Mouse (Mus musculus) telencephalon, adult 2 months (tissue): ENCODE measurements around the gene Fam192a.

Experiments
- DNase-seq: peaks from one replicate; pipeline ENCODE4 v3.0.0-alpha.2; 2011; ENCODE audit warnings: low read depth, low spot score

Gene Fam192a

GRCm38 (mm10) chr8:94532873-94533671 lies 68.7 kb downstream of the Fam192a start, which contains the start of gene Cpne2:
Gene Cpne2 (plus strand): TSS chr8:94532990.
- DNase-seq, result no peak

- DNase-seq, result no peak
Measured at GRCm38 (mm10) chr8:94532525-94532872, 69.3 kb downstream of the Fam192a start.

- no peak for DNase-seq
Measured at GRCm38 (mm10) chr8:94532000-94532399, 69.8 kb downstream of the Fam192a start.

GRCm38 (mm10) chr8:94530643-94531042 lies 71.2 kb downstream of the Fam192a start:
- no peak for DNase-seq

- no peak for DNase-seq
Measured at GRCm38 (mm10) chr8:94529875-94530274, 71.9 kb downstream of the Fam192a start.

- DNase-seq, result peak; percentile 42
Measured at GRCm38 (mm10) chr8:94528245-94528644, 73.6 kb downstream of the Fam192a start.

GRCm38 (mm10) chr8:94527178-94527577 lies 74.6 kb downstream of the Fam192a start:
- DNase-seq, result no peak

GRCm38 (mm10) chr8:94524554-94524953 lies 77.2 kb downstream of the Fam192a start:
- DNase-seq, result no peak
